Mouse (Mus musculus) cerebellum, adult 11-12 months (tissue): ENCODE measurements around the gene Slc26a1.

Source experiments
- DNase-seq: peaks from one replicate; pipeline ENCODE4 v3.0.0; 2022

Slc26a1 gene

DNA sequence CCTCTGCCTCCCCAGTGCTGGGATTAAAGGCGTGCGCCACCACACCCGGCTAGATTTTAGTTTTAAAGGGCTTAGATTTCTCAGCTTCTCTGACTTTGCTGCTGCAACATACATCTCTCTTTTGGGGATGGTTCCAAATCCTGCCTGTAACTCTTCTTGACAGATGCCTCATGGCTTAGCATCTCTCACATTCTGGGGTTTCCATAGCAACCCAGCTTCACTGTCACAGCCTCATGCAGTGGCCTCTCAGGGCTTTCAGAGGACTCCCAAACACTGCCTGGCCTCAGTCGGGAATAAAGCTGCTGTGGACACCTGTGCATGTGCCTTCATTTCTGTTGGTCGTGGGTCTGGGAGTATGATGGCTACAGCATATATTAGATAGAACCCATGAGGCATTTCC, 13.7 kb upstream of the Slc26a1 start:
- DNase-seq, result no peak

DNA sequence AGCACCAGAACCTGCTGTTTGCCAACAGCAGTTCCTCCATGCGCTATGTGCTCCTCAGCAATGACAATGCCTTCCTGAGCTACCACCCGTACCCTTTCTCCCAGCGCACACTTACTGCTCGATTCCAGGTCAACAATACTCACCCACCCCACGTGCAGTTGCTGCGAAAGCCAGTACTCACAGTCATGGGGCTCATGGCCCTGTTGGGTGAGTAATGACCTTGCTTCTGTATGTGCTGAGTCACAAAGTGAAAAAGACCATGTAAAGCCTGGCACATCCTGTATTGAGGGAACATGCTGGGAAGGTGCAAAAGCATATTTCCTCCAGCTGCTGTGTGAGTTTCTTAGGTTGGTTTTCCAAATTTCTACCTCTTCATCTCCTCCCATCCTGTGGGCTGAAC, 5.5 kb upstream of the Slc26a1 start:
- no peak for DNase-seq

DNA sequence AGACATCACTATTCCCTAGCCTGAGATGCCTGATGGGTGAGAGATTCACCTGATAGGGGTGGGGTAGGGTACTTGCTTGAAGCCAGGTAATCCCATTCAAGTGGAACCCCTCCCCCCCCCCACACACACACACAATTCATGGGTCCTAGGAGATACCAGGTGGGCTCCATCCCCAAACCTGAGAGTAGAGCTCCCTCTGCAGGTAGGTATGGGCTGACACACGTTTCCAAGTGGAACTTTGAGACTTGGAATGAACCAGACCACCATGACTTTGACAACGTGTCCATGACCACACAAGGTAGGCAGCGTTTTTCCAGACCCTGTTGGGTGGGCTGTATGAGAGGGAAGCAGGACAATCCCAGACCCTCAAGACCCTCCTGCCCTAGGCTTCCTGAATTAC, 4.5 kb upstream of the Slc26a1 start:
- DNase-seq, result no peak

DNA sequence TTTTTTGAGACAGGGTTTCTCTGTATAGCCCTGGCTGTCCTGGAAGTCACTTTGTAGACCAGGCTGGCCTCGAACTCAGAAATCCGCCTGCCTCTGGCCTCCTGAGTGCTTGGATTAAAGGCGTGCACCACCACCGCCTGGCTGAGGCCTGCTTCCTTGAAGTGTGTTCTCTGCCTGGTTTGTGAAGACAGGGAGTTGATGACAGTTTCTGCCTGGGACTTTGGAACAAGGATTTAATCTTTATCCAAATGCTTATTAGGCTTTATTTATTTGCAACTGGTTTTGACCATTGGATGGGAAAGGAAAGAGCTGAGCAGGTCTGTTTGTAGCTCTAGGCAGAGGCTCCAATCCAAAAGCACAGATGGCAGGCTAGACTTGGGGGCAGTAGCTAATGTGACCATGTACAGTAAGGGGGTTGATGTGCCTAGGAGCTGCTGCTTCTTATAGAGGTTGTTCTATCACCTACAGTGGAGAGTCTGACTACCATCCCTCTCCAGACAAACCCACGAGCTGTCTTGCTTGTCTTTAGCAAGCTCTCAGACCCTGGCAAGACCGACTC, 3.0 kb upstream of the Slc26a1 start:
- no peak for DNase-seq

DNA sequence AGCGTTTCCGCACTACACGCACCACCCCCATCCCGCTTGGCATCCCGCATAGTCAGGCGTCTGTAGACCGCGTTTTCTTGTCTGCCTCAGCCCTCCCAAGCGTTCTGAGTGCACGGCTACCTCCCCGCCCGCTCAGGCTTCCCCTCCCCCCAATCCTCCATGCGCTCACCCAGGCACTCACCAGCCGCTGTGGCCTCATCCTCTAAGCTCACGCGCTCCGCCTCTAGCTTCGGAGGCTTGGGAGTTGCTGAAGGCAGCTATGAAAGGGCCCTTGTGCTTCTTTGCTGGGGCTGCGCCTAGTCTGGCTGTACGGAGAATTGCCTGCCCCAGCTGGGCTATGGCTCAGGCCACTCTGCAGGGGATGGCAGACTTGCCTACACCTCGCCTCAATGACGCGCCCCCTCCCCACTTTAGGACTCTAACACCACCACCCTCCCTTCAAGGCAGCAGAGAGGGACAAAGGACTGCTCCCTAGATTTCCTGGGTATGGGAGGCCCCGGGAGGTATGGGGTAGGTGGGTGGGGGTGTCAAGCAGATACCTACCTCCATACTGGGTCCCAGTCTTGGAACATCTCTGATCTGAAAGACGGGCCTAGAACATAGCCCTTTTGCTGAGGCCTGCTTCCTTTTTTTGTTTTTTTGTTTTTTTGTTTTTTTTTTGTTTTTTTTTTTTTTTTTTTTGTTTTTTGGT, 2.4 kb upstream of the Slc26a1 start:
- DNase-seq, result peak; percentile 78

DNA sequence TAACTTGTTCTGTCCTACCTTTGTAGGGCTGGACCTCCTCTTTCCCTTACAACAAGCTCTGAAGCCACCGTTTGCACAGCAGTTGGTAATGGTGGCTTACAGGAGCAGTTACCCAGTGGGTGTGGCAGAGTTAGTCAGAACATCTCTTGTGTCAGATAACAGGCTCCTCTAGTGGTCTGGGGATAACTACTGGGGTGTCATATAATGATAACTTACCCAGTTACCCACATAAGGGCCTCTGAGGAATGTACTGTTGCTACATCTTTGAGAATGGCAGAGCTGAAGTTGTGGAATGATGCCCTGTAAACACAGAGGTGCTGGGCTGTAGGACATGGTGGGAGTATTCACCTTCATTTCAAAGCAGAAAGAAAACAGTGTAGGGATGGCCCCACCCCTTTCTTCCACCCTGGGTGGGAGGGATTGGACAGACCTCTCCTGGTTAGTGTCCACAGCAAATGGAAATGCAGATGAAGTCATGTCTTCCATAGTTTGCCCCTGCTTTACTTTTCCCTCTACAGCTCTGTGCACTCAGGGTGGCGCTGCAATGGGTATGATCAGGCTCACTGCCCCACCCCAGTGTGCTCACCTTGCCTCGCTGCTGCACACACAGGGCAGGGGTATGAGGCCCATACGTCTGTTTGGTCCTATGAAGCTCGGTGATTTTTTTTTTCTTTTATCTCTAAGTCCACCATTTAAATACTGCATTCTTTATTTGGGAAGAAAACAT, 1.6 kb upstream of the Slc26a1 start:
- DNase-seq, result no peak

DNA sequence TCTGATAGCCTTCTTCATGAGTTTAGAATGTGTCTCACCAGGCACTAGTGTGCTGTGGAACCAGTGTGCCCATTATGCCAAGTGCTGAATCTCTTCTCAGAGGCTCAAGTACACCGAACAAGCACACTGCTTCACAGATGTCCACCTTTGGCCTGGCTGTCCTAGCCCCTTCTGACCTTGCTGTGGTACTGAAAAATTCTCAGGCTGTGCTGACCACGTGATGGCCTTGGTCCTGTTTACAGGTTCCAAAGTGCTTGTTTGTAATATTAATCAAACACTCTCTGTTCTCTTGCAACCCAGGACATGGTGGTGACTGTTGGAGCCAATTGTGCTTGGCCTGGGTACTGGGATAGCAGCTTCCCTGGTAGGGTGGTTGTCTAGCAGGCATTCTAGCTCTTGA, 745 bp downstream of the Slc26a1 start:
- DNase-seq, result no peak

DNA sequence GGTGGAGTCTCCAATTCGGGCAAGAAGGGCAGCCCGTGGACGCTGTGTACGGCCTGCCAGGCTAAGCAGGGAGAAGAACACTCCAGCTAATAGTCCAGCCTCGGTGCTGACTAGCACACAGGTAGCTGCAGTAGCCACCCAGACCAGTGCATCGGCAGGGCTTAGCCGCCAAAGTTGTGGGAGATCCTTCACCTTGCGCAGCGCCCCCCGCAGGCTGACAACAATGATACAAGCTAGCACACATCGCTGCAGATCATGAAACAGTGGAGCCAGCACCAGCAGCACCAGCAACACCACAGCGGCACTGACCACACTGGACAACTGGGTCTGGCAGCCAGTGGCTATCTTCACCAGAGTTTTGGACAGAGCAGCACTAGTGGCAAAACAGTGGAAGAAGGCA, 3.6 kb downstream of the Slc26a1 start:
- peak; percentile 41 for DNase-seq

DNA sequence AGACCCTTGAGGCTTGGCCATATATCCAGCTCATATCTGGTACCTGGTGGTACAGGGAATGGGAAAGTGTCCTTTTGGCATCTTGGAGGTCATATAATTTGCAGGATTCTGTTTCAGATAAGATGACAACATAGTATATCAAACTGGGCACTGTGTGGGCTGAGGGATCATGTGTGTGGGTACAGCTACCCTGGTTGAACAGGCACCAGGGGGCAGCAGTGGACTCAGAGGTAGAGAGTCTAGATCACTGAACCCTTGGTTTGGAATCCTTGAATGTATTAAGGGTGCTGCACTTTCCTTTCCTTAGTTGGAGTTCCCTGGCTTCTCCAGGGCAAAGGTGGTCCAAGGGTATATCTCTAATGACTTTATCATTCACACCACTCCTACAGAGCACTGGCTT, 4.6 kb downstream of the Slc26a1 start:
- peak; percentile 37 for DNase-seq

DNA sequence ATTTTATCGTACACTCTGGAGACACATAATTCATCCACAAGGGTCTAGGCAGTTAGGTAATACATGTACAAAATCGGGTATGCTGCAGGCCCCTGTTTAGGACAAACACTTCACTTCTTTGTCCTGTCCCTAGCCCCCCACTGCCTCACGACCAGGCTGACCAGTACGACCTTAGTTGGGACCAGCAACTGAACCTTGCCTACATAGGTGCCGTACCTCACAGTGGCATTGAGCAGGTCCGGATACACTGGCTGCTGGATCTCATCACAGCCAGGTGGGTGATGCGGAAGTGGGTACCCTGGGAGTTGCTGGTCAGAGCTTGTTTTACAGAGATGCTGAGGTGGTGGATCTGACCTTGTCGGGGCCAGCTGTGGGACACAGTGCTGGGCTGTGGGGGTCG, 5.4 kb downstream of the Slc26a1 start:
- no peak for DNase-seq

DNA sequence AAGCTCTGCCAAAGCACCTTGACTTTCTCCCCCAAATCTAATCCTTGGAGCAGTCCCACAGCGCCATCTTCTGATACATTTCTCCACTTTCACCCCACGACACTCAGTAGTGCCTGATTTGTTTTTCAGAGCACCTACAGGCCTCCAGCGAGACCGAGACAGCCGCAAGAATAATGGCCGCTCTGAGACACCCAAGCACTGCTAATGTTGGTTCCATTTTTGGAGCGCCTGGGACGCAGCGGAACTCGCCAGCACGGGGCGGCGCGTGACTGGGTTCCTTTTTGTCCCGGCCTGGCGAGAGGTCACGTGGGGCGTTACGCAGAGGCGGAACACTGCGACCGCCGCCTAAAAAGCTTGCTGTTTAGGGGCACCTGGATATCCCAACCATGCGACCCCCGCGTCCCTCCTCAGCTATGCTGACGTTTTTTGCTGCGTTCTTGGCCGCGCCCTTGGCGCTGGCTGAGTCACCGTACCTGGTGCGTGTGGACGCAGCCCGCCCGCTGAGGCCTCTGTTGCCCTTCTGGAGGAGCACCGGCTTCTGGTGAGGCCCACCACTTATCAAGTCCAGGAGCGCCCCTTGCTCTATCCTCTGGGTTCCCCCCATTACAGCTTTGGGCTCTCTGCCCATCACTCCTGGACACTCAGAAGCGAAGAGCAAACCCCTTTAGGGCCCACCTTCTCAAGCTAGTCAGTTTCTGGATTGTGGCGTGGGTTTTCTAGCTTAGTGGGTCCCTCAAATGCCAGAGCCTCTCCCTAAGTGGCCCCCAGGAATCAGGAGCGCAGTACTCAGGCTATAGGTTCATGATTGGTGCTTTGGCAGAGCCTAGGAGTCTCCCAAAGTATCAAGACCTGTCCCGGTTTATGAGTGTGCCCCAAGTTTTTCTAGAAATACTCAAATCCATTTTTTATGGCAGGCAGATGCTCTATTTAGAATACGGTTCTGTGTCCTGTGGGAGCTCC, 6.1 kb downstream of the Slc26a1 start, which contains the start of gene Dgkq:
TSS of gene Dgkq (minus strand) at position 696 of the 960 bp plus-strand sequence.
- peak; percentile 89 for DNase-seq

DNA sequence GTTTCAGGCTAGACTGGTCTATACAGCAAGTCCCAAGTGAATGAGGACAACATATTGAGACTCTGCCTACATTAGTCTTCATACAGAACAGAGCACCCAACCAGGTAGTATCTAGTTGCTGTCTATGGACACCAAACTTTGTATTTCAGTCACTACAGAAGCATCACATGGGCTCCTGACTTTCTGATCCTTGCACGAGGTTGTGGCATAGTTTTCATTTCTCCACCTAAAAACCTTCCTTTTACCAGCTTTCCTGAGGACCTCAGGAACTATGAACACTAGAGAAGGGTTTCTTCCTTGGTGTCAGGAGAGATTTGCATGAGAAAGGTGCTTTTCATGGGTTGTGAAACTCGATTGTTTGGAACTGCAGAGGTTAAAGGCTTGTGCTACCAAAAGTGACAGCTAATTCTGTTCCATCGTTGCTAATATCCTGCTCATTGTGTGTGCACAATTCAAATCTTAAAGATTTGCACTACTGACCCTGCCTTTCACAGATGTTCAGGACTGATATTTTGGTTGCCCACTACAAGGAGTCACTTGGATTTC, 6.9 kb downstream of the Slc26a1 start:
- DNase-seq, result no peak

DNA sequence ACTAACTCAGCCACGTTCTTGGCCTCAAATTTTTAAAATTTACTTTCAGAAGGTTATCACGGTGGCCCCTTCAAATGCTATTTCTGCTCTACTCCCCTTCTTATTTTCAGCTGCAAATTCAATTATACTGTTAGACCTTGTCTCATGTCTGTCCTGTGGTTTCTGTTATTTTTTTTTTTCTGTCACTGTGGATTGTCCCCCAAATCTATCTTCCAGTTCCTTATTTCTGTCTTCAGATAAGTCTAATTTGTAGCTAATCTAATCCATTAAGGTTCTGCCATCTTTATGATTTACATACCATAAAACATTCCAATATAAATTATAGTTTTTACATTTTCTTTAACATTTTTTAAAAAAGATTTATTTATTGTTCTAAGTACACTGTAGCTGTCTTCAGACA, 8.0 kb downstream of the Slc26a1 start:
- no peak for DNase-seq

DNA sequence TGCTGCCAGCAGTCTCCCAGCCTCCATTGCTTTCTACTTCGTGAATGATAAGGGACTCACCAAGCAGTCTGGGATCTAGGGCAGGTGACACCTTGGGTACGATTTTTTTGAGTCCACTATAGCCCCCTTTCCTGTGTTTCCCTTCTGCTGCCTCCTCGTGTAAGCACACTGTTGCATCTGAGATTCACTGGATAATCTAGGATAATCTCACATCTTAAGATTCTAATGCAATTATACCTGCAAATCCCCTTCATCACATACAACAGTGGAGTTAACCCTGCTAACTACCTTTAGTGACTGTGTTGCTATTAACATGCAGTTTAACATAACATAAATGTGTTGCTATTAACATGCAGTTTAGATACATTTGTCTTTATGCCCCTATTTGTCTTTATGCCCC, 10.3 kb downstream of the Slc26a1 start:
- no peak for DNase-seq

DNA sequence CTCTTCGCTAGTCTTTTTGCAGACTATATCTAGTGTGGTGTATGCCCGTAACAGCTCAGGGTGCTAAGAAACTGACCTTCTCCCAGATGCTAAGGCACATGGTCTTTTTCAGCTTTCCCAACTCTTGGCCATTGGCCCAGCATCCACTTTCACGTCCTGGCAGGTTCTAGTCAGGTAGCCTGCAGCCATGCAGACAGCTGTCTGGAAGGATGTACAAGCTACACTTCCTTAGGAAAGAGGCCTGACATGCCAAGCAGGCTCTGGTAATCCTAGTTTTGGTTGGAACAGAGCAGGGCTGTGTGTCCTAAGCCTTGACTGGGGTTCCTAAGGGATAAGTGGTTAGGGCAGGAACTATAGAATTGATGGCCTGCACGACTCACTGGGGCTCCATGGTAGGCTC, 12.6 kb downstream of the Slc26a1 start:
- no peak for DNase-seq

DNA sequence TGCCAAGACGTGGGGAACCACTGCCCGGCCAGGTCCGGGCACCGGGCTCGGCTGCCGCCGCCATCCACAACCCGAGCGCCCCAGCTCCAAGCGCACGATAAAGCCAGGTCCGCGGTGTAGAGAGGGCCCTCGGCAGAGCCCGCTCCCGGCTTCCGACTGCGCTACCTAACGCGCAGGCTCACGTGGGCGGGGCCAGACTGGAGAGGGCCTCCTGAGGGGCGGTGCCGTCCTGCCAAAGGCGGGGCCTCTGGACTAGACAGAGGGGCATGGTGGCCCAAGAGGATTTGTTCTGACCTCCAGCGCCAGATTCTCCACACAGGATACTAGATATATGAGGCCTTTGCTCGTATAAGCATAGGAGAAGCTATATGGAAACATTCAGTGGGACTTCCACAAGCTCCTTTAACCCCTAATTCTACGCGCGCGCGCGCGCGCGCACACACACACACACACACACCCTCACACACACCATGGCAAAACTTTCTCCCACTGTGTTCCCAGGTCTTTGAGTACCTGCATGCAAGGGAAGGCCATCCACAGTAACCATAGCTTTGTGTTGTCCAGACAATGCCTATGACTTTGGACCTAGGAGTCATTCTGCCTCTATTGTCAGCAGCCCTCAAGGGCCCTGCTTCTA, 14.6 kb downstream of the Slc26a1 start:
- DNase-seq, result peak; percentile 92

DNA sequence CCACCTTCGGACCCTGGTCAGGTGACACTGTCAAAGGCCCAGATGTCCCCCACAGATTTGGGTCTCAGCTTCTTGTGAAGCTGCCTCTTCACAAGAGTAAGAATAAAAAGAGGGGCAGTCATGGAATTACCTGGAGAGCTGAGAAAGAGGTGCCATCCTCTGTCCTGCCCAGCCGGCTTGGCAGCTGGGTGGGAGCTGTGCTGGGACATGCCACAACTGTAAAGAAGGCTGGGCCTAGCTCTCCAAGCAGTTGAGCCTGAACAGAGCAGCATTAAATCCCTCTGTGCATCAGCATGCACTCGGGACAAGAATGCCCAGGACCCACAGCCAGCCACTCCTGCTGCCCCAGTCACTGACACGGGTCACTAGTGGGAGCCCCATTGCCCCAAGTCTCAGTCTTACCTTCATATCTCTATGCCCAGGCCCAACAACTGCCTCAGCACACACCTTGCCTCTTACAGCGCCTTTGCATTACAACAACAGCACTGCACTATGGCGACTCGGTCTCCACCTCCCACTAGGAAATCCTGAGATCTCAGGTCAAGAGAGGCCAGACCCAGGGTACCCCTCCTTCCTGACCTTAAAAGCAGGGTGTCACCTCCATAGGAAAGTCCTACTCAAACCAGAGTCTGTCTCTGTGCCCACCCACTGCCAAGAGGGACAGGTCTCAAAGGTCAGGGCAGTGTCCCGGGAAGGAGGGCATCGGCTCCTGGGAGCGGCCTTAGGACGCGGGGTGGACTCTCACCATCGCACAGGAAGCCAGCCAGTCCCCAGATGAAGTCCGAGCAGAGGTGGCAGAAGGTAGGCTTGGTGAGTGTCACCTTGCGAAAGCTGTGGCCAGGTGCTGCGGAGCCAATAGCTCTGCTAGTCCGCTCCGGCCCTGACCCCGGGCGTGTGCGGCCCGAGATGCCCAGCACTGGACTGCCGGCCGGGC, 15.4 kb downstream of the Slc26a1 start, which contains the start of gene Idua:
TSS of gene Idua (plus strand) at position 634 of the 934 bp plus-strand sequence.
- DNase-seq, result no peak

DNA sequence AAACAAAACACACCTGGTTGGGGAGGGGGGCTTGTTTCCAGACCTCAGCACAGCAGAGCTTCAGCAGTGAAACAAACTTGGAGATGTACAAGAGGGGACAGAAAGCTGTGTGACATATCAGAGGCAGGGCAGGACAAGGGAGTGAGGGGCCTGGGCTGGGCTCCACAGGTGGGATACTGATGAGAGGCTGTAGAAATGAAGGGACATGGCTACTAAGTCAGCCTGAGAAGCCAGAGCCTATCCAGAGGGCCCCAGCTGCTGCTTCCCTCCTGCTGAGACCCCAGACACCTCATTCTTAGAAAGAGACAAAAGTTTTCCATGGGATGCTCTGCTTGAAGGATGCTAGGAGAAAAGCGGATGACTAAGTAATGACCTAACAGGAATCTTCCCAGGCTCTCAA, 16.8 kb downstream of the Slc26a1 start:
- no peak for DNase-seq

DNA sequence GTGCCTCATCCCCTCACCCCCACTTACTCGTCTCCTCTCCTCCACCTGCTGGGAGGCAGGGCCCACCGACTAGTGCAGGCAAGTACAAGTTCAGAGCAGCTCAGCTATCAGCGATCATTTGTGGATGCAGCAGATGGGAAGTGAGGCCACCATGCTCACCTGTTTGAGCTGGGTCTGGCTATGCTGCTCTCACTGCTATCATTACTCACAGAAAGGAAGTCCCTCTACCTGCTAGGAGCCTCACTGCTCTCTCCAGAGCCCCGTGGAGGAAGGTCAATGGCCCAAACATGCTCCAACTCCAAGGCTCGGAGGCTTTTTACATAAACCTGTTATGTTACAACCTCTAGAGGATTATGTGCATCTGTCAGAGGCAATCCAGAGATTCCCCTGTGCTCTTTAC, 18.0 kb downstream of the Slc26a1 start:
- DNase-seq, result no peak

DNA sequence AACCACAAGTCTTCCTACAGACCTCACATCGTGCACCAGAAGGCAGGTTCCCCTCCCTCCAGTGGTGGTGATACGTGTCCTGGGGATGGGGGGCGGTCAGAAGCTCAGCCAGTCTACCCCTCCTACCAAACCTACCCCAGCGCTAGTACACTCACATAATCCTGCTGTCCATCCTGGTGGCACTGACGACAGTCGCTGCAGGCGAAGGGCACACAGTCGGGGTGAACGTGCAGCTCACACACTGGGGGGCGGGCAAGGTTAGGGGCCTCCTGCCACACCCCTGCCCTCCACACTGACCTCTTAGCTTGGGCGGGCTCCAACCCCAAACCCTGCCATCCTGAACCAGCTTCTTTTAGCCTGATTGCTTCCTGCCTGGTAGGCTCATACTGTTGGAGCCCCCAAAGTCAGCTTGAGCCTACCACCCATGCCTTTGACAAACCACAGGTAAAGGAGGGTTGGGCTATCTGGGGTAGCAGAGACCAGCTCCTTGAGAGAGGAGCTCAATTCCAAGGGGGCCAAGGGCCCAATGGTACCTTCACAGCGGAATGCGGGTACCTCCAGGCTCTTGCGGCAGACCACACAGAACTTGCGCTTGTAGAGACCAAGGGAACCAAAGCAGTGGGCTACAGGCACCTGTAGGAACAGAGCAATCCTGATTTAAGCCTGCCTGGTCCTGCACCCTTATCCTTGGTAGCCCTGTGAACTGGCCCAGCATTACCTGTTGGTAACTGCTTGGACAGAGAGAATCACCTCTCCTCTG, 19.3 kb downstream of the Slc26a1 start:
- DNase-seq, result no peak
